Mouse (Mus musculus) ES-E14 (cell line): ENCODE data around the gene Gm13088. TPM values are rescaled to one million over a fixed set of nuclear protein-coding genes. Genes with fewer than 3 reads are reported as not detected.
"Not testable (repeated sequence)": the region's sequence is repeated elsewhere in the genome, so short reads cannot be mapped to it uniquely, and the experiment has no call there.

Experiments used
- DNase-seq: peaks from one replicate; pipeline ENCODE4 v3.0.0-alpha.2; 2013; ENCODE audit warnings: low read depth, low spot score
- H3K27ac ChIP-seq: 2 replicates; pipeline ENCODE4 v1.5.1; 2012; ENCODE audit warnings: low read depth, mild to moderate bottlenecking, low read length, moderate library complexity, mixed read lengths; ENCODE audit not compliant: poor library complexity, insufficient read depth, severe bottlenecking
- H3K36me3 ChIP-seq: 2 replicates; pipeline ENCODE4 v1.6.1; 2012; ENCODE audit warnings: mild to moderate bottlenecking, low read length, moderate library complexity, mixed read lengths; ENCODE audit not compliant: control insufficient read depth, poor library complexity, insufficient read depth, severe bottlenecking
- H3K4me1 ChIP-seq, 2 experiments: fragments of 150-350 bp in 1 of 2; sonication (generic) in 1 of 2; 2 replicates each; pipeline ENCODE4 v1.6.1; 2012; ENCODE audit warnings: low read length in 2 of 2, mild to moderate bottlenecking in 1 of 2, mixed read lengths in 1 of 2; ENCODE audit not compliant: control insufficient read depth in 2 of 2, insufficient read depth in 2 of 2, poor library complexity in 1 of 2
- H3K4me3 ChIP-seq, 2 experiments: fragments of 150-350 bp in 1 of 2; sonication (generic) in 1 of 2; 2 replicates each; pipeline ENCODE4 v1.5.1; 2012; ENCODE audit warnings: low read length in 2 of 2, low read depth in 1 of 2, mild to moderate bottlenecking in 1 of 2, mixed read lengths in 1 of 2; ENCODE audit not compliant: insufficient read depth in 1 of 2, poor library complexity in 1 of 2, severe bottlenecking in 1 of 2
- H3K9ac ChIP-seq: 2 replicates; pipeline ENCODE4 v1.6.1; 2012; ENCODE audit warnings: low read depth, mild to moderate bottlenecking, low read length, mixed read lengths; ENCODE audit not compliant: poor library complexity, insufficient read depth, severe bottlenecking
- H3K9me3 ChIP-seq: fragments of 150-350 bp; sonication (generic); 2 replicates; pipeline ENCODE4 v1.6.1; 2012; ENCODE audit warnings: low read depth, mild to moderate bottlenecking, low read length; ENCODE audit not compliant: control insufficient read depth, insufficient read depth
- CHD2 ChIP-seq: IDR thresholded peaks from 2 replicates; pipeline ENCODE4 v1.6.1; 2014; ENCODE audit warnings: mild to moderate bottlenecking, low read depth, low read length, inconsistent platforms
- HCFC1 ChIP-seq: IDR thresholded peaks from 2 replicates; pipeline ENCODE4 v1.6.1; 2012; ENCODE audit warnings: low read length, inconsistent platforms, borderline replicate concordance; ENCODE audit not compliant: insufficient read depth
- MAFK ChIP-seq: IDR thresholded peaks from 2 replicates; pipeline ENCODE4 v1.6.1; 2014; ENCODE audit warnings: mild to moderate bottlenecking, low read depth, low read length, inconsistent platforms; ENCODE audit not compliant: insufficient read depth
- ZC3H11A ChIP-seq: IDR thresholded peaks from 2 replicates; pipeline ENCODE4 v1.6.1; 2012; ENCODE audit warnings: low read depth, mild to moderate bottlenecking, inconsistent platforms, low read length, borderline replicate concordance
- in situ Hi-C, 2 experiments: fragments of 600-800 bp; cut with MboI; formaldehyde crosslinking; loops; one replicate each; pipeline ENCODE4 v1.15.1; 2025; ENCODE audit warnings: low sequenced_read_pairs in 2 of 2, inconsistent platforms in 1 of 2; ENCODE audit not compliant: unreplicated experiment in 2 of 2
- total RNA-seq: library from RNA; depleted of rRNA; stranded (reverse); fragments of 300-350 nt; gene quantifications from 2 replicates; pipeline ENCODE4 v1.2.3, GENCODE M21; 2012; rRNA removed

The Gm13088 gene
- not detected in 2 replicates for total RNA-seq

GRCm38 (mm10) chr4:143657146-143657545 is at the start of gene Gm13088:
Gm13088 (minus strand) TSS chr4:143657246.
- H3K9ac ChIP-seq, H3K36me3 ChIP-seq, DNase-seq, H3K4me1 ChIP-seq, H3K27ac ChIP-seq, in situ Hi-C loops, H3K9me3 ChIP-seq, H3K4me3 ChIP-seq: not testable (repeated sequence)

GRCm38 (mm10) chr4:143702611-143703010 is 45.6 kb upstream of the Gm13088 start, which contains the start of gene Gm13089:
Gm13089 (minus strand) TSS chr4:143702711.
- DNase-seq = no peak
- in situ Hi-C loops = no loop called here
- Histone ChIP-seq H3K27ac (no peak within 1 kb of the TSS), H3K4me1 (no peaks in the 10 kb centered on the region), H3K4me3 (no peak within 1 kb of the TSS), H3K9ac (no peak within 1 kb of the TSS), H3K36me3 (no peaks in the 10 kb centered on the region), H3K9me3 (no peaks in the 10 kb centered on the region)
- no peak for TF ChIP-seq HCFC1
- TF ChIP-seq ZC3H11A = no peak
- TF ChIP-seq CHD2 = no peak
- no peak for TF ChIP-seq MAFK

GRCm38 (mm10) chr4:143618101-143618500 is 38.9 kb downstream of the Gm13088 start:
- peak; percentile 21 for DNase-seq
- not testable (repeated sequence) for H3K9me3 ChIP-seq, H3K4me3 ChIP-seq, H3K4me1 ChIP-seq, H3K9ac ChIP-seq, H3K27ac ChIP-seq, H3K36me3 ChIP-seq
- in situ Hi-C loops = loop anchor here in 1 of 2 experiments (5.0 kb wide), 1 partner anchor 279 kb away; no protein-coding TSS in a partner anchor

- H3K4me3 ChIP-seq, H3K36me3 ChIP-seq, DNase-seq, H3K27ac ChIP-seq, H3K9ac ChIP-seq, H3K4me1 ChIP-seq, H3K9me3 ChIP-seq: not testable (repeated sequence)
- in situ Hi-C loops = loop anchor here in 1 of 2 experiments (5.0 kb wide), 1 partner anchor 283 kb away; no protein-coding TSS in a partner anchor
Observed at GRCm38 (mm10) chr4:143614703-143615102, 42.3 kb downstream of the Gm13088 start, which contains the start of gene Gm13083. Gm13083 (plus strand) TSS chr4:143615003.

GRCm38 (mm10) chr4:143611927-143612326 is 45.1 kb downstream of the Gm13088 start:
- H3K36me3 ChIP-seq, H3K4me3 ChIP-seq, H3K27ac ChIP-seq, in situ Hi-C loops, H3K9me3 ChIP-seq, H3K9ac ChIP-seq, H3K4me1 ChIP-seq, DNase-seq: not testable (repeated sequence)

Other genes starting within 250 kb of the Gm13088 start
- gene Pramef8, start 244.8 kb downstream of the Gm13088 start, total RNA-seq = 33.3 and 36.8 TPM in 2 replicates
- gene Oog4, start 206.9 kb downstream of the Gm13088 start, total RNA-seq = not detected in 2 replicates
- 0.37 and 1.3 TPM in 2 replicates for gene Gm13043, start 145.9 kb downstream of the Gm13088 start, total RNA-seq
- 1.4 TPM in 1 of 2 replicates, not detected in the other for gene Gm13040, start 121.3 kb downstream of the Gm13088 start, total RNA-seq
- gene BC080695, start 105.5 kb downstream of the Gm13088 start, total RNA-seq = 1.5 and 1.6 TPM in 2 replicates
- not detected in 2 replicates for gene Gm13057, start 105.5 kb downstream of the Gm13088 start, total RNA-seq
- 0.42 and 0.67 TPM in 2 replicates for gene Gm13083, start 42.2 kb downstream of the Gm13088 start, total RNA-seq
- gene Gm13089, start 45.5 kb upstream of the Gm13088 start, total RNA-seq = not detected in 2 replicates
- 0.90 and 1.2 TPM in 2 replicates for gene Gm13078, start 62.2 kb upstream of the Gm13088 start, total RNA-seq
- gene Gm13023, start 132.1 kb upstream of the Gm13088 start, total RNA-seq = not detected in 2 replicates
- not detected in 2 replicates for gene Gm13084, start 158.8 kb upstream of the Gm13088 start, total RNA-seq
- not detected in 2 replicates for gene Gm13103, start 189.3 kb upstream of the Gm13088 start, total RNA-seq
- gene Pramef6, start 243.1 kb upstream of the Gm13088 start, total RNA-seq = 0.69 and 1.1 TPM in 2 replicates